Comparison of ENCODE assay signal across 18 mouse cellular contexts in genomic region chr9:77819318-77819717, GRCm38 (mm10).
DNase-seq lines count a peak whose midpoint lies in the region; TF ChIP-seq lines count a peak whose summit lies in the region.
"Had no signal": no experiment of that assay in that cellular context is flagged by ENCODE, and none has a peak within 500 bp of the region (broad histone marks: within the 10 kb centered on the region; RNA-seq: fewer than 3 reads in every experiment).

No protein-coding gene starts in this region.

- H3K9ac ChIP-seq in heart, adult 2 months (ENCODE audit: low read depth, low read length): no peak overlapping the region
- H3K9ac ChIP-seq in CH12.LX (ENCODE audit: insufficient read depth, low read depth): no peak overlapping the region
- H3K9ac ChIP-seq: embryonic facial prominence, embryonic 13.5 days; hindbrain, embryonic 15.5 days; midbrain, embryonic 12.5 days had no signal

- intact Hi-C loops in heart, adult 2 months (cut with DNase I): no loop called here
- intact Hi-C loops in left cerebral cortex, adult 2 months (cut with DNase I): no loop called here

- no peaks in the 10 kb centered on the region for H3K79me2 ChIP-seq in heart, adult 2 months (replicated peaks; ENCODE audit: control insufficient read depth, insufficient read depth, low read length)
- H3K79me2 ChIP-seq in CH12.LX (replicated peaks; ENCODE audit: control insufficient read depth, extremely low read depth, insufficient read depth, poor library complexity, severe bottlenecking): no peaks in the 10 kb centered on the region

- peak in 1 of 2 experiments; percentile 7 for DNase-seq in heart, adult 2 months
- no peak for DNase-seq in heart, postnatal 4 days
- no peak for DNase-seq in left cerebral cortex, adult 2 months (ENCODE audit: extremely low spot score in 1 of 2, low spot score in 2 of 2)
- DNase-seq in left cerebral cortex, adult 8-10 months (ENCODE audit: low spot score in 2 of 2): no peak
- no peak for DNase-seq in CH12.LX (ENCODE audit: extremely low read depth)
- peak; percentile 23 for DNase-seq in ZHBTc4 (ENCODE audit: low read depth, low spot score)
- no peak for DNase-seq in adrenal gland, adult 2 months
- no peak for DNase-seq in thymus, postnatal 25 days
- DNase-seq: adrenal gland, postnatal 10 days; cerebellum, adult 8-10 months; gastrocnemius, postnatal 25 days; heart, postnatal 10 days; kidney, adult 9 months; lung, adult 2 months had no signal

- H3K36me3 ChIP-seq in heart, adult 2 months (ENCODE audit: control insufficient read depth, insufficient read depth, low read length): no peaks in the 10 kb centered on the region
- H3K36me3 ChIP-seq in CH12.LX (replicated peaks in 1 of 2; ENCODE audit: control insufficient read depth in 1 of 2, insufficient read depth in 1 of 2, low read length in 1 of 2): no peaks in the 10 kb centered on the region
- H3K36me3 ChIP-seq: embryonic facial prominence, embryonic 13.5 days; hindbrain, embryonic 15.5 days; midbrain, embryonic 12.5 days had no signal

- H3K9me3 ChIP-seq in CH12.LX (replicated peaks; ENCODE audit: low read length): no peaks in the 10 kb centered on the region
- H3K9me3 ChIP-seq: embryonic facial prominence, embryonic 13.5 days; hindbrain, embryonic 15.5 days; midbrain, embryonic 12.5 days had no signal

- dilution Hi-C loops in CH12.LX (cut with MboI; ENCODE audit: extremely low pct_ligation_motif_present, extremely low pct_unique_long_range_greater_than_20kb, low sequenced_read_pairs): no loop called here

- H3K27ac ChIP-seq in heart, adult 2 months: peak overlapping the region; percentile 32
- H3K27ac ChIP-seq in left cerebral cortex, adult 2 months: no peak overlapping the region
- H3K27ac ChIP-seq in CH12.LX (ENCODE audit: insufficient read depth, low read depth): no peak overlapping the region
- H3K27ac ChIP-seq: embryonic facial prominence, embryonic 13.5 days; hindbrain, embryonic 15.5 days; midbrain, embryonic 12.5 days had no signal

- peaks cover 9% of the 10 kb centered on the region for H3K4me1 ChIP-seq in heart, adult 2 months (ENCODE audit: control insufficient read depth, insufficient read depth, low read length)
- H3K4me1 ChIP-seq in CH12.LX (ENCODE audit: control insufficient read depth in 1 of 2, insufficient read depth in 2 of 2): peaks cover 0 to 10% of the 10 kb centered on the region in 2 experiments; a peak in 3 of 4 replicates
- H3K4me1 ChIP-seq: embryonic facial prominence, embryonic 13.5 days; hindbrain, embryonic 15.5 days; midbrain, embryonic 12.5 days had no signal

- in situ Hi-C loops in CH12.LX (cut with MboI; ENCODE audit: low pct_ligation_motif_present, low pct_unique_long_range_greater_than_20kb, low sequenced_read_pairs): no loop called here

- no peak for TF ChIP-seq EP300 in heart, adult 2 months (IDR thresholded peaks at IDR 0.05; ENCODE audit: insufficient read depth, low read depth, low read length)
- TF ChIP-seq EP300 in CH12.LX (IDR thresholded peaks at IDR 0.05; ENCODE audit: low read length): no peak

- TF ChIP-seq CTCF in heart, adult 2 months (IDR thresholded peaks at IDR 0.05): peak; percentile 61
- peak; percentile 32 for TF ChIP-seq CTCF in left cerebral cortex, adult 2 months (IDR thresholded peaks at IDR 0.05)
- peak; percentile 27 to 49; a peak in 3 of 4 replicates for TF ChIP-seq CTCF in CH12.LX (conservative IDR thresholded peaks at IDR 0.05 in 1 of 2, IDR thresholded peaks at IDR 0.05 in 1 of 2; ENCODE audit: low read depth in 2 of 2, low read length in 2 of 2)

- H3K4me3 ChIP-seq in heart, adult 2 months: no peak overlapping the region
- no peak overlapping the region for H3K4me3 ChIP-seq in left cerebral cortex, adult 2 months
- H3K4me3 ChIP-seq in CH12.LX (replicated peaks in 1 of 3; ENCODE audit: low read depth in 2 of 3, low read length in 2 of 3, poor library complexity in 1 of 3): no peak overlapping the region
- H3K4me3 ChIP-seq: embryonic facial prominence, embryonic 13.5 days; hindbrain, embryonic 15.5 days; midbrain, embryonic 12.5 days; myocyte had no signal

- no peaks in the 10 kb centered on the region for H3K27me3 ChIP-seq in heart, adult 2 months (ENCODE audit: control insufficient read depth, insufficient read depth, low read length)
- no peaks in the 10 kb centered on the region for H3K27me3 ChIP-seq in CH12.LX (replicated peaks)
- H3K27me3 ChIP-seq: embryonic facial prominence, embryonic 13.5 days; hindbrain, embryonic 15.5 days; midbrain, embryonic 12.5 days had no signal

- TF ChIP-seq POLR2A in heart, adult 2 months (IDR thresholded peaks at IDR 0.05; ENCODE audit: insufficient read depth, low read depth, low read length): no peak
- TF ChIP-seq POLR2A in CH12.LX (IDR thresholded peaks at IDR 0.05; ENCODE audit: low read depth, low read length): no peak

- 78% methylated on average over 2 of the region's 2 CpGs for WGBS in heart, adult 2 months

- TF ChIP-seq RAD21 in CH12.LX (IDR thresholded peaks at IDR 0.05; ENCODE audit: low read depth, low read length): peak; percentile 41

- H3K4me2 ChIP-seq in CH12.LX (ENCODE audit: insufficient read depth, low read depth, poor library complexity, severe bottlenecking): no peak overlapping the region
- H3K4me2 ChIP-seq: embryonic facial prominence, embryonic 13.5 days; hindbrain, embryonic 15.5 days; midbrain, embryonic 12.5 days had no signal

TF ChIP-seq in CH12.LX, 34 proteins besides CTCF, POLR2A, EP300 and RAD21:
- TF ChIP-seq MYC (IDR thresholded peaks at IDR 0.05; ENCODE audit: low read depth, low read length) (no peak), BHLHE40 (IDR thresholded peaks at IDR 0.05; ENCODE audit: low read depth, low read length) (no peak), ELF1 (IDR thresholded peaks at IDR 0.05; ENCODE audit: low read depth, low read length) (no peak), TCF12 (IDR thresholded peaks at IDR 0.05; ENCODE audit: low read depth, low read length) (no peak), PAX5 (IDR thresholded peaks at IDR 0.05; ENCODE audit: low read length) (no peak), SMC3 (IDR thresholded peaks at IDR 0.05; ENCODE audit: low read depth, low read length) (peak; percentile 38; the same call in 1 of the 2 replicates), ZC3H11A (IDR thresholded peaks at IDR 0.05; ENCODE audit: low read depth, low read length) (no peak)
